Mouse (Mus musculus) midbrain, embryonic 12.5 days (tissue): ENCODE measurements at regions not wholly inside any gene's neighbourhood (a gene's known extent, or its start where the extent isn't known, plus 50 kb on each side); places are given as distances from the start of the nearest gene placed in this dataset.

Experiments used
- ATAC-seq: fragments of 200-750 bp; cut with Nextera tagmentation; 2 replicates; pipeline ENCODE4 v1.8.0; 2017; ENCODE audit warnings: low read depth, moderate TSS enrichment, moderate library complexity; ENCODE audit not compliant: low FRiP score
- H3K27ac ChIP-seq: fragments of 300-500 bp; sonication (generic); replicated peaks from 2 replicates; pipeline ENCODE4 v1.5.1; 2016; ENCODE audit warnings: mild to moderate bottlenecking
- H3K27me3 ChIP-seq: fragments of 300-500 bp; sonication (generic); 2 replicates; pipeline ENCODE4 v1.6.1; 2016; ENCODE audit warnings: mild to moderate bottlenecking
- H3K36me3 ChIP-seq: fragments of 300-500 bp; sonication (generic); 2 replicates; pipeline ENCODE4 v1.6.1; 2016
- H3K4me1 ChIP-seq: fragments of 300-500 bp; sonication (generic); 2 replicates; pipeline ENCODE4 v1.6.1; 2016
- H3K4me2 ChIP-seq: fragments of 300-500 bp; sonication (generic); replicated peaks from 2 replicates; pipeline ENCODE4 v1.6.1; 2016; ENCODE audit warnings: mild to moderate bottlenecking, moderate library complexity
- H3K4me3 ChIP-seq: fragments of 300-500 bp; sonication (generic); 2 replicates; pipeline ENCODE4 v1.5.1; 2016; ENCODE audit warnings: mild to moderate bottlenecking
- H3K9ac ChIP-seq: fragments of 300-500 bp; sonication (generic); replicated peaks from 2 replicates; pipeline ENCODE4 v1.6.1; 2016; ENCODE audit warnings: mild to moderate bottlenecking, moderate library complexity
- H3K9me3 ChIP-seq: fragments of 300-500 bp; sonication (generic); 2 replicates; pipeline ENCODE4 v1.6.1; 2016; ENCODE audit warnings: mild to moderate bottlenecking
- WGBS: fragments of 180-500 bp; shearing (Covaris S2); methylation state at CpG from one replicate; pipeline ENCODE4 v1.1.7; 2016; 5-methylcytosine and 5-hydroxymethylcytosine counted together

DNA sequence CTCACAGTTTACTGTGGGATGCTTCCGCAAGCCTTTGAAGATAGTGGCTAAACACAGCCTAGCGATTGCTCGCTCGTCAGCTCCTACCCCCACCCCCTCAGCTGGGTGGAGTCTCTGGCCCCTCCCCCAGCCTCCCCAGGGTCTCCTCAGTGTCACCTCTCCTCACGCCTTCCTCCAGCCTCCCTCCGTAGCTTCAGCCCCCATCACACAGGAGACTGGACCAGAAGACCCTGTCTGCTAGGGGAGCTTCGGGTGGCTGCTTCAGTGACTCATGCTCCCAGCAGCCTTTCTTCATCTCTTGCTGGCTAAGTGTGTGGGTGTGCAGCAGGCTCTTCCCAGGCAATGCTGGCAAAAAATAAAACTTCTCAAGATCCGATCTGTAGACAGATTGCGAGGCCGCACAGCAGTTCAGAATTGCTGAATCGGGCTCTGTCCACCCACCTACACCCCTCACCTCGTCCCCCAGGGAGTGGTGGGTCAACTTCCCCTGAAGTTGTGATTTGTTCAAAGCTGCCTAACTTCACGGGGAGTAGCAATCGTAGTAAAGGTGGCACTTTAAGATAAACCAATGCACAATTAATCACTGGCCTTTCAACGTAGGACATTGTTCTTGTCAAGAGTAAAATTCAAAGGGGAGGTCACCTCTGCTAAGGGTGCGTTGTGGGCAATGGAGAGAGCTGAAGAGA is 61.2 kb upstream of the Ankrd28 start:
- Histone ChIP-seq H3K27me3 (peaks cover 7% of the 10 kb centered on the region; the same call in 1 of the 2 replicates), H3K9me3 (no peaks in the 10 kb centered on the region), H3K36me3 (no peaks in the 10 kb centered on the region), H3K4me3 (peak overlapping the region; percentile 19), H3K4me1 (peaks cover 16% of the 10 kb centered on the region), H3K4me2 (peak overlapping the region; percentile 48), H3K9ac (peak overlapping the region; percentile 34), H3K27ac (peak overlapping the region; percentile 20; the same call in 1 of the 2 replicates)
- peak; percentile 75 for ATAC-seq
- WGBS: 3% methylated on average over 16 of the region's 16 CpGs

DNA sequence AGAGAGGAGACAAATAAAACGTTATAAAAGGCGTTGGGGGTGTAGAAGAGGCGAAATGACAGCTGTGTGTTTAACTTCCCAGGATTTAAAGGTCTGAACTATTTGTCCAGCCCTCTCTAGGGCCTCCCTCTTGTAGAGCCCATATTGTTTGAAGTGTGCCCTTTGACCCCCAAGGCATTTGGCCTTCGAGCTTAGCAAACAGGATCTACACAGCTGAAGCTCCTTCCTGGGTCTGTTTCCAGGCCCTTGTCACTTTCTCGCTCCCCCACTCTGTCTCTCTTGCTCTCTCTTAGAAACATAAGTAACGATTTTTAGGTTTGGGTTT is 61.7 kb upstream of the Ankrd28 start:
- 3% methylated on average over 6 of the region's 6 CpGs for WGBS
- H3K4me1 ChIP-seq: peaks cover 16% of the 10 kb centered on the region
- H3K9me3 ChIP-seq: no peaks in the 10 kb centered on the region
- H3K27ac ChIP-seq: peak overlapping the region; percentile 20; the same call in 1 of the 2 replicates
- no peak for ATAC-seq
- no peak overlapping the region for H3K4me2 ChIP-seq
- H3K27me3 ChIP-seq: peaks cover 7% of the 10 kb centered on the region; the same call in 1 of the 2 replicates
- H3K36me3 ChIP-seq: no peaks in the 10 kb centered on the region
- H3K4me3 ChIP-seq: no peak overlapping the region
- no peak overlapping the region for H3K9ac ChIP-seq

DNA sequence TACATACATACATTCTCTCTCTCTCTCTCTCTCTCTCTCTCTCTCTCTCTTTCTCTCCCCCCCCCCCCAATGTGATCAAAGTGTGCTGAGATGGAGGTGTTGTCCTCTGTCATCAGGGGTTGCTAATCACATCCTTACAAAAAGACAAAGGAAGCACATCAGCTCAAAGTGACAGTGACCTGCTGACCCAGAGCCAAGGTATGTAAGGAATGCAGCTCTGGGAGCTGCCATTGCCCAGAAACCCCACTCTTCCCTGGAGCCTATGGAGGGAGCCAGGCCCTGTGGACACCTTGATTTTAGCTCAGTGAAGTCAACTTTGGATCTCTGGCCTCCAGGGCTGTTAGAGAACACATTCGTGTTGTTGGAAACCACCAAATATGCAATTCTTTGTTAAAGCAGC is 66.0 kb upstream of the Ankrd28 start:
- H3K27me3 ChIP-seq: peaks cover 7% of the 10 kb centered on the region; the same call in 1 of the 2 replicates
- no peak overlapping the region for H3K4me2 ChIP-seq
- WGBS: 73% methylated on average over 1 of the region's 1 CpGs
- no peaks in the 10 kb centered on the region for H3K36me3 ChIP-seq
- H3K4me3 ChIP-seq: no peak overlapping the region
- H3K9ac ChIP-seq: no peak overlapping the region
- no peak for ATAC-seq
- H3K27ac ChIP-seq: no peak overlapping the region
- peaks cover 13% of the 10 kb centered on the region for H3K4me1 ChIP-seq
- no peaks in the 10 kb centered on the region for H3K9me3 ChIP-seq

DNA sequence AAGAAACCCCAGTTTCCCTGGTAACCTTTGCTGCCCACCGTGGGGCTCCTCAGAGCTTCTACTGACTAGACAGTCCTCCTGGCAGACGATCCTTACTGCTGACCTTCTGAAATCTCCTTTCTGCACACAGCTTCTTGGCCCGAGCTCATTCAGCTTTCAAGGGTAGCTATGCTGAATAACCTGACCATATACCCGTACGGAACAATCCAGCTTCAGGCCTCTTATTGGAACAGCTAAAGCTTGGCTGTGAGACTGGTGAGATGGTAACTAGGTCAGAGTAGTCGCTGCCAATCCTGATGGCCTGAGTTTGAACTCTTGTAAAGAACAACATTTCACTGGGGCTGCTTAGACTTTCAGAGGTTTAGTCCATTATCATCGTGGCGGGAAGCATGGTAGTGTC is 69.1 kb upstream of the Ankrd28 start:
- H3K4me2 ChIP-seq: no peak overlapping the region
- H3K9me3 ChIP-seq: no peaks in the 10 kb centered on the region
- H3K27ac ChIP-seq: no peak overlapping the region
- no peak for ATAC-seq
- no peak overlapping the region for H3K4me3 ChIP-seq
- WGBS: 54% methylated on average over 8 of the region's 8 CpGs
- no peaks in the 10 kb centered on the region for H3K36me3 ChIP-seq
- no peak overlapping the region for H3K9ac ChIP-seq
- peaks cover 4% of the 10 kb centered on the region; the same call in 1 of the 2 replicates for H3K4me1 ChIP-seq
- peaks cover 7% of the 10 kb centered on the region; the same call in 1 of the 2 replicates for H3K27me3 ChIP-seq

- 78% methylated on average over 4 of the region's 4 CpGs for WGBS
- Histone ChIP-seq H3K27me3 (peaks cover 5% of the 10 kb centered on the region; the same call in 1 of the 2 replicates), H3K9me3 (no peaks in the 10 kb centered on the region), H3K9ac (no peak overlapping the region), H3K4me1 (peaks cover 4% of the 10 kb centered on the region; the same call in 1 of the 2 replicates), H3K4me2 (no peak overlapping the region), H3K36me3 (no peaks in the 10 kb centered on the region), H3K27ac (no peak overlapping the region), H3K4me3 (no peak overlapping the region)
- ATAC-seq: no peak
Measured at GRCm38 (mm10) chr14:31899906-31900305, 69.5 kb upstream of the Ankrd28 start.

- ATAC-seq: no peak
- 52% methylated on average over 4 of the region's 4 CpGs for WGBS
Measured at GRCm38 (mm10) chr14:31901901-31902300, 71.5 kb upstream of the Ankrd28 start.

GRCm38 (mm10) chr14:31903664-31904063 is 73.2 kb upstream of the Ankrd28 start:
- WGBS: 72% methylated on average over 3 of the region's 3 CpGs
- H3K36me3 ChIP-seq: no peaks in the 10 kb centered on the region
- peaks cover 4% of the 10 kb centered on the region; the same call in 1 of the 2 replicates for H3K4me1 ChIP-seq
- no peak for ATAC-seq
- H3K27ac ChIP-seq: no peak overlapping the region
- no peaks in the 10 kb centered on the region for H3K27me3 ChIP-seq
- no peak overlapping the region for H3K4me2 ChIP-seq
- H3K9me3 ChIP-seq: no peaks in the 10 kb centered on the region
- H3K4me3 ChIP-seq: no peak overlapping the region
- H3K9ac ChIP-seq: no peak overlapping the region

More at GRCm38 (mm10) chr14:31901901-31902300, 71.5 kb upstream of the Ankrd28 start:
- no peaks in the 10 kb centered on the region for H3K9me3 ChIP-seq
- no peak overlapping the region for H3K4me3 ChIP-seq
- H3K36me3 ChIP-seq: no peaks in the 10 kb centered on the region
- H3K27ac ChIP-seq: no peak overlapping the region
- peaks cover 4% of the 10 kb centered on the region; the same call in 1 of the 2 replicates for H3K4me1 ChIP-seq
- H3K9ac ChIP-seq: no peak overlapping the region
- no peak overlapping the region for H3K4me2 ChIP-seq
- H3K27me3 ChIP-seq: no peaks in the 10 kb centered on the region

- Histone ChIP-seq H3K36me3 (no peaks in the 10 kb centered on the region), H3K4me2 (no peak overlapping the region), H3K4me3 (no peak overlapping the region), H3K9me3 (no peaks in the 10 kb centered on the region), H3K27ac (no peak overlapping the region), H3K9ac (no peak overlapping the region), H3K27me3 (no peaks in the 10 kb centered on the region), H3K4me1 (no peaks in the 10 kb centered on the region)
- 83% methylated on average over 7 of the region's 7 CpGs for WGBS
- no peak for ATAC-seq
Measured at GRCm38 (mm10) chr14:31908591-31908990, 78.1 kb upstream of the Ankrd28 start.

- Histone ChIP-seq H3K27me3 (no peaks in the 10 kb centered on the region), H3K36me3 (no peaks in the 10 kb centered on the region), H3K9me3 (no peaks in the 10 kb centered on the region), H3K4me3 (no peak overlapping the region), H3K9ac (no peak overlapping the region), H3K4me1 (no peaks in the 10 kb centered on the region), H3K4me2 (no peak overlapping the region), H3K27ac (no peak overlapping the region)
- no peak for ATAC-seq
- WGBS: 76% methylated on average over 4 of the region's 4 CpGs
Measured at GRCm38 (mm10) chr14:31909291-31909690, 78.8 kb upstream of the Ankrd28 start.

DNA sequence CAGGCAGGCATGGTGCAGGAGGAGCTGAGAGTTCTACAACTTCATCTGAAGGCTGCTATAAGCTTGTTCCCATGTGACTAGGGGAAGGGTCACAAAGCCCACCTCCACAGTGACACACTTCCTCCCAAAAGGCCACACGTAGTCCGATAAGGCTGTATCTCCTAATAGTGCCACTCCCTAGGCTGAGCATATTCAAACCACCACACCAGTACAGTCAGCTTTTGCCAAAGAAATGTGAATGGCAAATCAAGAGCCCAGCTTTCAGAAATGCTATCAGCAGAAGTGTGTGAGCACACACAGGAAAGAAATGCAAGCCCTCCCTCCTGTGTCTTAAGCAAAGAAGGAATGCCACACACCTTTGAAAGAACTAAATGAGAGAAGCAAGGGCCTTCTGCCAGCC is 80.4 kb upstream of the Ankrd28 start:
- Histone ChIP-seq H3K4me3 (no peak overlapping the region), H3K27ac (no peak overlapping the region), H3K4me1 (no peaks in the 10 kb centered on the region), H3K9me3 (no peaks in the 10 kb centered on the region), H3K4me2 (no peak overlapping the region), H3K36me3 (no peaks in the 10 kb centered on the region), H3K9ac (no peak overlapping the region), H3K27me3 (no peaks in the 10 kb centered on the region)
- 93% methylated on average over 2 of the region's 2 CpGs for WGBS
- ATAC-seq: no peak

GRCm38 (mm10) chr14:31918461-31918860 is 88.0 kb upstream of the Ankrd28 start:
- Histone ChIP-seq H3K4me1 (no peaks in the 10 kb centered on the region), H3K9ac (no peak overlapping the region), H3K27ac (no peak overlapping the region), H3K9me3 (no peaks in the 10 kb centered on the region), H3K4me2 (no peak overlapping the region), H3K4me3 (no peak overlapping the region), H3K36me3 (no peaks in the 10 kb centered on the region), H3K27me3 (no peaks in the 10 kb centered on the region)
- 92% methylated on average over 4 of the region's 4 CpGs for WGBS
- ATAC-seq: no peak

GRCm38 (mm10) chr14:31918921-31919320 is 88.5 kb upstream of the Ankrd28 start:
- Histone ChIP-seq H3K4me1 (no peaks in the 10 kb centered on the region), H3K4me2 (no peak overlapping the region), H3K36me3 (no peaks in the 10 kb centered on the region), H3K27ac (no peak overlapping the region), H3K9ac (no peak overlapping the region), H3K4me3 (no peak overlapping the region), H3K9me3 (no peaks in the 10 kb centered on the region), H3K27me3 (no peaks in the 10 kb centered on the region)
- 95% methylated on average over 1 of the region's 1 CpGs for WGBS
- no peak for ATAC-seq
